Mouse (Mus musculus): Measurements from ENCODE around the gene Ovca2. TPM values are rescaled to one million over a fixed set of nuclear protein-coding genes. Genes with fewer than 3 reads are reported as not detected.

The Ovca2 gene
- polyA plus RNA-seq, 1 experiment from 2014 or later: 20.3 TPM

GRCm38 (mm10) chr11:75212031-75212667 is 33.5 kb upstream of the Ovca2 start:
- DNase-seq (ENCODE audit: low spot score): no peak
- Histone ChIP-seq H3K9me3 (ENCODE audit: control insufficient read depth, low read length) (no peaks in the 10 kb centered on the region), H3K4me1 (replicated peaks; ENCODE audit: control insufficient read depth, insufficient read depth, low read length) (peaks cover 26% of the 10 kb centered on the region), H3K27ac (peak overlapping the region; percentile 23; the same call in 1 of the 2 replicates), H3K4me2 (replicated peaks) (no peak overlapping the region), H3K27me3 (ENCODE audit: control insufficient read depth, insufficient read depth, low read length) (no peaks in the 10 kb centered on the region), H3K9ac (no peak overlapping the region), H3K36me3 (replicated peaks; ENCODE audit: control insufficient read depth, insufficient read depth) (no peaks in the 10 kb centered on the region), H3K4me3 (replicated peaks; ENCODE audit: low read length) (no peak overlapping the region)
- WGBS: 40% methylated on average over 8 of the region's 8 CpGs
- no peak for ATAC-seq (ENCODE audit: low FRiP score)

DNA sequence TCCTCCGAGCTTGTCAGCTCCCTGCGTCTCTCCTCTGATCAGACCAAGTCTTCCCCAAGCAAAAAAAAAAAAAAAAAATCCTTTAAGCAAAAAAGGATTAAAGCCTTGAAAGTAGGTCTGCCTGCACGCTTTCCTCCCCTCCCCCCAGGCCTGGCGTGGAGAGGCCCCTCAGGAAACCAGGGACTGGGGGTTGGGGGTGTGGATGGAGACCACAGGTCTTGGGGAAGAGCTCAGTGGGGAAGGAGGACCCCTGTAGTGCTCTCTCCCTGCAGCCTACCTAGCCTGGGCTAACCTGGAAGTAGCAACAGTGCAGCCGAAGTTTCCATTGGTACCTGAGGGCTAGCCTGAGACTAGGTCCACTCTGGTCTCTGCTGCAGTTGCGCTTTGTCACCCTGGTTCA is 32.1 kb upstream of the Ovca2 start:
- H3K36me3 ChIP-seq (replicated peaks; ENCODE audit: control insufficient read depth, insufficient read depth): no peaks in the 10 kb centered on the region
- H3K9me3 ChIP-seq (ENCODE audit: control insufficient read depth, low read length): no peaks in the 10 kb centered on the region
- H3K27ac ChIP-seq: no peak overlapping the region
- no peaks in the 10 kb centered on the region for H3K27me3 ChIP-seq (ENCODE audit: control insufficient read depth, insufficient read depth, low read length)
- H3K4me3 ChIP-seq (replicated peaks; ENCODE audit: low read length): no peak overlapping the region
- 55% methylated on average over 6 of the region's 6 CpGs for WGBS
- H3K4me1 ChIP-seq (replicated peaks; ENCODE audit: control insufficient read depth, insufficient read depth, low read length): peaks cover 22% of the 10 kb centered on the region
- no peak overlapping the region for H3K4me2 ChIP-seq (replicated peaks)
- DNase-seq (ENCODE audit: low spot score) (no peak), ATAC-seq (ENCODE audit: low FRiP score) (no peak)
- no peak overlapping the region for H3K9ac ChIP-seq

- Histone ChIP-seq H3K4me3 (replicated peaks; ENCODE audit: low read length) (no peak overlapping the region), H3K36me3 (replicated peaks; ENCODE audit: control insufficient read depth, insufficient read depth) (no peaks in the 10 kb centered on the region), H3K4me1 (replicated peaks; ENCODE audit: control insufficient read depth, insufficient read depth, low read length) (peaks cover 17% of the 10 kb centered on the region), H3K4me2 (replicated peaks) (no peak overlapping the region), H3K9ac (no peak overlapping the region), H3K27me3 (ENCODE audit: control insufficient read depth, insufficient read depth, low read length) (no peaks in the 10 kb centered on the region), H3K27ac (no peak overlapping the region), H3K9me3 (ENCODE audit: control insufficient read depth, low read length) (no peaks in the 10 kb centered on the region)
- WGBS: 65% methylated on average over 4 of the region's 4 CpGs
- DNase-seq (ENCODE audit: low spot score): no peak
- no peak for ATAC-seq (ENCODE audit: low FRiP score)
Measured at GRCm38 (mm10) chr11:75210093-75210492, 31.5 kb upstream of the Ovca2 start.

- 69% methylated on average over 4 of the region's 4 CpGs for WGBS
- Histone ChIP-seq H3K36me3 (replicated peaks; ENCODE audit: control insufficient read depth, insufficient read depth) (no peaks in the 10 kb centered on the region), H3K27me3 (ENCODE audit: control insufficient read depth, insufficient read depth, low read length) (no peaks in the 10 kb centered on the region), H3K9ac (no peak overlapping the region), H3K9me3 (ENCODE audit: control insufficient read depth, low read length) (no peaks in the 10 kb centered on the region), H3K4me2 (replicated peaks) (no peak overlapping the region), H3K4me1 (replicated peaks; ENCODE audit: control insufficient read depth, insufficient read depth, low read length) (peaks cover 17% of the 10 kb centered on the region), H3K27ac (no peak overlapping the region), H3K4me3 (replicated peaks; ENCODE audit: low read length) (no peak overlapping the region)
- DNase-seq (ENCODE audit: low spot score) (no peak), ATAC-seq (ENCODE audit: low FRiP score) (no peak)
Measured at GRCm38 (mm10) chr11:75209363-75209762, 30.7 kb upstream of the Ovca2 start.

DNA sequence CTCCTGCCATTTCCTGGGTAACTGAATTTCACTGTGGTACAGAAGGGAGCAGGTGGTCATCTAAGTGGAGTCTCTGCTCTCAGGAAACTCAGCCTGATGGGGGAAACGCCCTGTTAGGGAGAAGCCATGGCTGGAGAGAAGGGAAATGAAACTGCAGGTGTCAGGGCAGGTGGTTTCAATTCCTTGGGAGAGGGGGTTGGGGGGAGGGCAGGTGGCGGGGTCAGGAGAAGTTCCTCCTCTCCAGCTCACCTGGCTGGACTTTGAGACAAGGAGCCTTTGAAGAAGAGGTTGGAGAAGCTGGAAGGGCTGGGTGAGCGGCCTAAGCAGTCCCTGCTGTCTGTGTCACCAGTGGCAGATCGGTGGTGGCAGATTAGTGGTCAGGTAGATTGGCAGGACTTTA is 27.7 kb upstream of the Ovca2 start:
- H3K4me3 ChIP-seq (replicated peaks; ENCODE audit: low read length): no peak overlapping the region
- no peaks in the 10 kb centered on the region for H3K36me3 ChIP-seq (replicated peaks; ENCODE audit: control insufficient read depth, insufficient read depth)
- WGBS: 79% methylated on average over 4 of the region's 4 CpGs
- no peaks in the 10 kb centered on the region for H3K9me3 ChIP-seq (ENCODE audit: control insufficient read depth, low read length)
- no peak overlapping the region for H3K4me2 ChIP-seq (replicated peaks)
- H3K27ac ChIP-seq: no peak overlapping the region
- DNase-seq (ENCODE audit: low spot score) (no peak), ATAC-seq (ENCODE audit: low FRiP score) (no peak)
- no peak overlapping the region for H3K9ac ChIP-seq
- H3K27me3 ChIP-seq (ENCODE audit: control insufficient read depth, insufficient read depth, low read length): no peaks in the 10 kb centered on the region
- H3K4me1 ChIP-seq (replicated peaks; ENCODE audit: control insufficient read depth, insufficient read depth, low read length): peaks cover 7% of the 10 kb centered on the region; the same call in 1 of the 2 replicates

DNA sequence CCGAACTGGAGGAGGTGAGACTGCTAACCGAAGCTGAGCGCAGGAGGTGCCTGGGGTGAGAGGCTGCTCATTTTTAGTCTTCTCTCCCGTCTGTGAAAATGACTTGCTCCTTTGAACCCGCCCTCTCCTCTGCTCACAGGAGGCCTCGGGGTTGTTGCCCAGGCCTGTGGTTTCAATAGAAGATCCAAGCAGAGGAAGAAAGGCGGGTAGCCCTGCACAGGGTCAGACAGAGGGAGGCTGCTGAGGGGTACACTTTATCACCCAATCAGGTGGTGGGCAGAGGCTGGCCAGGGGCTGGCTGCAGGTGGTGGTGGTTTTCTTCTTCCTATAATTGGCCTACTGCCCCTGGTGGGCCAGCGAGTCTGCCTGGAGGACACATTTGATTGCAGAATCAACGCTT is 25.8 kb upstream of the Ovca2 start:
- Histone ChIP-seq H3K4me3 (replicated peaks; ENCODE audit: low read length) (no peak overlapping the region), H3K4me1 (replicated peaks; ENCODE audit: control insufficient read depth, insufficient read depth, low read length) (0 out of 2 replicates have a peak, but pooled peaks cover 2% of the 10 kb centered on the region), H3K9me3 (ENCODE audit: control insufficient read depth, low read length) (no peaks in the 10 kb centered on the region), H3K36me3 (replicated peaks; ENCODE audit: control insufficient read depth, insufficient read depth) (no peaks in the 10 kb centered on the region), H3K27ac (no peak overlapping the region), H3K27me3 (ENCODE audit: control insufficient read depth, insufficient read depth, low read length) (no peaks in the 10 kb centered on the region), H3K9ac (no peak overlapping the region), H3K4me2 (replicated peaks) (no peak overlapping the region)
- no peak for DNase-seq (ENCODE audit: low spot score)
- 43% methylated on average over 9 of the region's 9 CpGs for WGBS
- ATAC-seq (ENCODE audit: low FRiP score): no peak

DNA sequence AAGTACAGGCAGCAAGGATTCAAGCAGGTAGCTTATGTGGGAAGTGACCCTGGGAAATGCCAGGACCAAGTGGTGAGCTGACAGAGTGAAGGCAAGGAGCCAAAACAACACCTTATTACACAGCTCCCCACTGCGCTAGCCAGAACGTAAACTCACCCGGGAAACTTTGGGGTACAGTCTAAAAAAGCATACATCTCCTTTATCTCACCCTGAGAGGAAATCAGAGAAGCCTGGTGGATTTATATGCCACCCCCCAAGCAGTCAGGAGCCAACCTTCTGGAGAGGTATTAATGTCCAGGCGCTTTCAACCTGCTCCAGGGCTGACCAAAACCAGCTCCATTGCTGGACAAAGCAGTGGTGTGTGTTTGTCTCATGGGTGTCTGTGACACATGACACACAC is 25.3 kb upstream of the Ovca2 start:
- DNase-seq (ENCODE audit: low spot score) (no peak), ATAC-seq (ENCODE audit: low FRiP score) (no peak)
- Histone ChIP-seq H3K27me3 (ENCODE audit: control insufficient read depth, insufficient read depth, low read length) (no peaks in the 10 kb centered on the region), H3K9me3 (ENCODE audit: control insufficient read depth, low read length) (no peaks in the 10 kb centered on the region), H3K36me3 (replicated peaks; ENCODE audit: control insufficient read depth, insufficient read depth) (no peaks in the 10 kb centered on the region), H3K27ac (no peak overlapping the region), H3K9ac (no peak overlapping the region), H3K4me2 (replicated peaks) (no peak overlapping the region), H3K4me1 (replicated peaks; ENCODE audit: control insufficient read depth, insufficient read depth, low read length) (0 out of 2 replicates have a peak, but pooled peaks cover 2% of the 10 kb centered on the region), H3K4me3 (replicated peaks; ENCODE audit: low read length) (no peak overlapping the region)
- 88% methylated on average over 4 of the region's 4 CpGs for WGBS

DNA sequence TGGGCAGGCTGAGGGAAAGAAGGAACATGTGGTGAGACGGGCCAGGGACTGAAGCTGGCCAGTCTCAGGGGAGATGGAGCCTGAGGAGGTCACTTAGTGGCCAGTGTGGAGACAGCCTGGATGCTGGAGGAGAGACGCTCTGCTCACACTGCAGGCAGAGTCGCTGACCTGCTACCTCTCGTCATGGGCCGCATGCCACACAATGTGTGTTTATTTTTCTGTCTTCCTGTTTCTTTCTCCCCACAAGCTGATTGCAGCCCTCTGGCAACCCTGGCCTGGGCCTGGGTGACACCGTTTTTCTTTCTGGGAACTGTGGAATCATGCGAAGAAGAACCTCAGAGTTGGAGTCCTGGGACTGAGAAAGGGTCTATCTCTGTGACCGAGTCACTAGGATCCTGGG is 23.1 kb upstream of the Ovca2 start:
- H3K9me3 ChIP-seq (ENCODE audit: control insufficient read depth, low read length): no peaks in the 10 kb centered on the region
- H3K4me3 ChIP-seq (replicated peaks; ENCODE audit: low read length): no peak overlapping the region
- no peak overlapping the region for H3K4me2 ChIP-seq (replicated peaks)
- H3K4me1 ChIP-seq (replicated peaks; ENCODE audit: control insufficient read depth, insufficient read depth, low read length): 0 out of 2 replicates have a peak, but pooled peaks cover 2% of the 10 kb centered on the region
- no peak overlapping the region for H3K9ac ChIP-seq
- H3K27ac ChIP-seq: no peak overlapping the region
- H3K36me3 ChIP-seq (replicated peaks; ENCODE audit: control insufficient read depth, insufficient read depth): no peaks in the 10 kb centered on the region
- H3K27me3 ChIP-seq (ENCODE audit: control insufficient read depth, insufficient read depth, low read length): peaks cover 6% of the 10 kb centered on the region
- no peak for DNase-seq (ENCODE audit: low spot score)
- WGBS: 68% methylated on average over 8 of the region's 8 CpGs
- no peak for ATAC-seq (ENCODE audit: low FRiP score)

DNA sequence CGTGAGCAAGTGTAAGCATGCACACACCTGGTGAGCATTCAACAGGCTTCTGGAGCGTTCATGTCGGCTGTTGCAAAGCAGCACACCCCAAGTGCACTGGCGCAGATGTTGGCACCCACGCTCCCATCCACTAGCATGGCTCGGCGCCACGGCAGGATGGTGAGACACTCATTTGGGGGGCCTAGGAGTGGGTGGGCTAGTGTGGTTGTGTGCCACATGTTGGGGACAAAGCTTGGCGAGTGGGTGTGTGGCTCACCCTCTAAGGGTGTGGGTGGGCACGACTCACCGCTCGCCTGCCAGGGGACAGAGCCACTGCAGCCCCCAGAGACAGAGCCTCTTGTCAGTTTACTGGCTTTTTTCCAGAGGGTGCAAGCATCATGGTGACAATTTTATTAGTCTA is 22.3 kb upstream of the Ovca2 start:
- Histone ChIP-seq H3K27ac (no peak overlapping the region), H3K9ac (no peak overlapping the region), H3K4me3 (replicated peaks; ENCODE audit: low read length) (no peak overlapping the region), H3K4me2 (replicated peaks) (no peak overlapping the region), H3K4me1 (replicated peaks; ENCODE audit: control insufficient read depth, insufficient read depth, low read length) (peaks cover 8% of the 10 kb centered on the region), H3K9me3 (ENCODE audit: control insufficient read depth, low read length) (no peaks in the 10 kb centered on the region), H3K27me3 (ENCODE audit: control insufficient read depth, insufficient read depth, low read length) (peaks cover 14% of the 10 kb centered on the region), H3K36me3 (replicated peaks; ENCODE audit: control insufficient read depth, insufficient read depth) (no peaks in the 10 kb centered on the region)
- DNase-seq (ENCODE audit: low spot score): no peak
- 86% methylated on average over 12 of the region's 12 CpGs for WGBS
- no peak for ATAC-seq (ENCODE audit: low FRiP score)

- Histone ChIP-seq H3K4me2 (replicated peaks) (no peak overlapping the region), H3K4me3 (replicated peaks; ENCODE audit: low read length) (no peak overlapping the region), H3K9ac (no peak overlapping the region), H3K27me3 (ENCODE audit: control insufficient read depth, insufficient read depth, low read length) (peaks cover 24% of the 10 kb centered on the region), H3K36me3 (replicated peaks; ENCODE audit: control insufficient read depth, insufficient read depth) (no peaks in the 10 kb centered on the region), H3K9me3 (ENCODE audit: control insufficient read depth, low read length) (no peaks in the 10 kb centered on the region), H3K27ac (no peak overlapping the region), H3K4me1 (replicated peaks; ENCODE audit: control insufficient read depth, insufficient read depth, low read length) (peaks cover 8% of the 10 kb centered on the region)
- DNase-seq (ENCODE audit: low spot score) (no peak), ATAC-seq (ENCODE audit: low FRiP score) (no peak)
- 85% methylated on average over 5 of the region's 5 CpGs for WGBS
Measured at GRCm38 (mm10) chr11:75199951-75200350, 21.3 kb upstream of the Ovca2 start.

Data from hindbrain, embryonic 14.5 days (tissue).